Comparison of ENCODE assay signal across 23 mouse cellular contexts in the genomic region with DNA sequence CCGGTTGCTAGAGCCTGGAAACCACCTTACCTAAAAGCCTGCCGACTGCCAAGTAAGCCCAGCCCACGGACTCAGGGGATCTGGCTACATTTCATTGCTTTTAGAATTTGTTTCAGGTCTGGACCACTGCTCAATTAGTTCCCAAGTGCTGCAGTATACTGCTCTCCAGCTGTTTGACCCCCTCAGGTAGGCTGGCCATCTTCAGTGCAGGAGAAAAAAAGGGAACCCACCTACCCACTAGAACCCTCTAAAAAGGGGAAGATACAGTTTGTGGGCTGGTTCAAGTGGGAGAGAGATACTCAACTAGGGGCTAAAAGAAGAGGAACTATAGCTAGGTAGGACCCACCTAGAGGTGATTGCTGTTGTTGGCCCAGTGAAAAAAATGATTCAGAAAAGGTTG. TPM values are rescaled to one million over a fixed set of nuclear protein-coding genes. Genes with fewer than 3 reads are reported as not detected.
A peak's percentile ranks its signal among the peaks of the same experiment; 100 is the strongest.
DNase-seq lines count a peak whose midpoint lies in the region; ATAC-seq and TF ChIP-seq lines count a peak whose summit lies in the region.
"Had no signal": no experiment of that assay in that cellular context is flagged by ENCODE, and none has a peak within 500 bp of the region (broad histone marks: within the 10 kb centered on the region; RNA-seq: fewer than 3 reads in every experiment).

No protein-coding gene starts in this region.

- ATAC-seq in hematopoietic stem cell, adult 5-6 weeks (replicated peaks in 1 of 2; ENCODE audit: insufficient read depth in 1 of 2, low FRiP score in 2 of 2, low TSS enrichment in 1 of 2, low read depth in 1 of 2, poor library complexity in 2 of 2, severe bottlenecking in 2 of 2), result peak; percentile 16 to 30; a peak in 3 of 4 replicates
- peak; percentile 34 for ATAC-seq in megakaryocyte, adult 5-6 weeks (ENCODE audit: poor library complexity, severe bottlenecking)
- no peak for ATAC-seq in CD4-positive, CD25-positive, alpha-beta regulatory T cell, adult 4 months
- ATAC-seq: forebrain, embryonic 15.5 days had no signal

- peaks cover 12% of the 10 kb centered on the region for H3K27me3 ChIP-seq in E14TG2a.4 (ENCODE audit: insufficient read depth, low read length)
- H3K27me3 ChIP-seq: embryonic facial prominence, embryonic 13.5 days; hindbrain, embryonic 13.5 days; stomach, embryonic 15.5 days had no signal

- H3K9me3 ChIP-seq in E14TG2a.4 (ENCODE audit: low read length), result no peaks in the 10 kb centered on the region
- H3K9me3 ChIP-seq: embryonic facial prominence, embryonic 13.5 days; forebrain, embryonic 15.5 days; G1E; heart, embryonic 10.5 days; hindbrain, embryonic 13.5 days; midbrain, embryonic 10.5 days; stomach, embryonic 15.5 days had no signal

- H3K36me3 ChIP-seq in E14TG2a.4 (ENCODE audit: insufficient read depth, low read length), result no peaks in the 10 kb centered on the region
- H3K36me3 ChIP-seq: embryonic facial prominence, embryonic 13.5 days; forebrain, embryonic 15.5 days; G1E; heart, embryonic 10.5 days; hindbrain, embryonic 13.5 days; midbrain, embryonic 10.5 days; stomach, embryonic 15.5 days had no signal

- H3K4me3 ChIP-seq in E14TG2a.4 (replicated peaks; ENCODE audit: low read length), result peak overlapping the region; percentile 41; the same call in 1 of the 2 replicates
- H3K4me3 ChIP-seq: embryonic facial prominence, embryonic 13.5 days; forebrain, embryonic 15.5 days; heart, embryonic 10.5 days; hindbrain, embryonic 13.5 days; midbrain, embryonic 10.5 days; stomach, embryonic 15.5 days had no signal

- H3K4me1 ChIP-seq in E14TG2a.4 (replicated peaks; ENCODE audit: low read depth, low read length), result peaks cover 63% of the 10 kb centered on the region

- peak; percentile 87 for DNase-seq in A20 (ENCODE audit: low read depth, low spot score)
- DNase-seq in ovary, adult 18-20 months (ENCODE audit: low spot score), result no peak
- no peak for DNase-seq in left cerebral cortex, adult 8-10 months (ENCODE audit: low spot score in 2 of 2)
- DNase-seq: adrenal gland, adult 2 months; cerebellum, adult 8-10 months; gastrocnemius, postnatal 36 days; layer of hippocampus, adult 9-11 months; lung, adult 2 months had no signal

- TF ChIP-seq CTCF in E14TG2a.4 (conservative IDR thresholded peaks at IDR 0.05; ENCODE audit: low read length), result no peak

RNA-seq across cellular contexts. Expression of a gene that starts 0.8 kb away (rescaled TPM):
- total RNA-seq in hematopoietic stem cell, adult 5-6 weeks (2017), result not detected in 2 replicates
- total RNA-seq in megakaryocyte, adult 5-6 weeks (2015), result not detected in 2 replicates
- not detected in 2 replicates for total RNA-seq in megakaryocyte, adult 5-6 weeks (2017)
- not detected for total RNA-seq in left cerebral cortex, adult 8-10 months (2022)
- not detected for polyA plus RNA-seq in CD4-positive, CD25-positive, alpha-beta regulatory T cell, adult 4 months (2017; shearing (Covaris generic))
- total RNA-seq: adrenal gland, adult 2 months; G1E; gastrocnemius, postnatal 36 days; midbrain, postnatal 0 days had no signal
- polyA plus RNA-seq: adrenal gland, adult 2 months; forebrain, embryonic 15.5 days; G1E; heart, postnatal 0 days; hindbrain, embryonic 13.5 days; inflammation-experienced regulatory T-cells, adult 6 months; kidney, adult 2 months; lung, adult 2 months; midbrain, embryonic 10.5 days; midbrain, postnatal 0 days had no signal

RNA-seq across cellular contexts. Expression of a gene that starts 4.7 kb away (rescaled TPM):
- 118 and 129 TPM in 2 replicates for total RNA-seq in hematopoietic stem cell, adult 5-6 weeks (2017)
- total RNA-seq in megakaryocyte, adult 5-6 weeks (2015), result 37.8 and 55.2 TPM in 2 replicates
- 61.6 and 102 TPM in 2 replicates for total RNA-seq in megakaryocyte, adult 5-6 weeks (2017)
- 10 to 100 TPM; 71.5 to 81.3 (median 74.0) TPM for total RNA-seq in left cerebral cortex, adult 8-10 months (2022)
- 100 to 1,000 TPM; 108 to 109 TPM for polyA plus RNA-seq in CD4-positive, CD25-positive, alpha-beta regulatory T cell, adult 4 months (2017; shearing (Covaris generic))

RNA-seq across cellular contexts. Expression of a gene that starts 28.1 kb away (rescaled TPM):
- 36.9 and 43.1 TPM in 2 replicates for total RNA-seq in hematopoietic stem cell, adult 5-6 weeks (2017)
- 32.2 and 35.1 TPM in 2 replicates for total RNA-seq in megakaryocyte, adult 5-6 weeks (2015)
- total RNA-seq in megakaryocyte, adult 5-6 weeks (2017), result 39.7 and 44.9 TPM in 2 replicates
- 100 to 1,000 TPM; 277 to 310 (median 297) TPM for total RNA-seq in left cerebral cortex, adult 8-10 months (2022)
- polyA plus RNA-seq in CD4-positive, CD25-positive, alpha-beta regulatory T cell, adult 4 months (2017; shearing (Covaris generic)), result 10 to 100 TPM; 39.4 to 46.7 TPM

RNA-seq across cellular contexts. Expression of a gene that starts 33.0 kb away (rescaled TPM):
- 1.3 and 6.0 TPM in 2 replicates for total RNA-seq in hematopoietic stem cell, adult 5-6 weeks (2017)
- total RNA-seq in megakaryocyte, adult 5-6 weeks (2015), result 1.4 and 2.5 TPM in 2 replicates
- 2.3 and 3.9 TPM in 2 replicates for total RNA-seq in megakaryocyte, adult 5-6 weeks (2017)
- 10 to 100 TPM; 10.9 to 11.9 (median 11.4) TPM for total RNA-seq in left cerebral cortex, adult 8-10 months (2022)
- polyA plus RNA-seq in CD4-positive, CD25-positive, alpha-beta regulatory T cell, adult 4 months (2017; shearing (Covaris generic)), result 1 to 10 TPM; 3.4 to 4.3 TPM
- polyA plus RNA-seq: G1E had no signal
